Mouse (Mus musculus) spleen, adult 2 months (tissue): ENCODE measurements at regions not wholly inside any gene's neighbourhood (a gene's known extent, or its start where the extent isn't known, plus 50 kb on each side); places are given as distances from the start of the nearest gene placed in this dataset.

ENCODE experiments used
- CTCF ChIP-seq: fragments of 200-500 bp; IDR thresholded peaks from 2 replicates; pipeline ENCODE4 v1.5.1; 2011; ENCODE audit warnings: mild to moderate bottlenecking, inconsistent platforms; ENCODE audit not compliant: insufficient read depth, insufficient read length, insufficient replicate concordance; ENCODE audit errors: extremely low read depth
- POLR2A ChIP-seq: fragments of 200-500 bp; IDR thresholded peaks from 2 replicates; pipeline ENCODE4 v1.6.1; 2011; ENCODE audit warnings: low read depth, low read length, inconsistent platforms

- TF ChIP-seq CTCF (no peak), POLR2A (no peak)
These were observed 263.0 kb upstream of the Ptger4 start for GRCm38 (mm10) chr15:5506848-5507544.
